Mouse (Mus musculus): ENCODE results near the gene Bsn.

The Bsn gene

GRCm38 (mm10) chr9:108189787-108190679 is at the start of gene Bsn:
Gene Bsn (minus strand): TSS chr9:108190384.
- DNase-seq (ENCODE audit: extremely low read depth, low read depth), result no peak

GRCm38 (mm10) chr9:108239951-108240350 is 49.8 kb upstream of the Bsn start:
- DNase-seq (ENCODE audit: extremely low read depth, low read depth), result no peak

DNA sequence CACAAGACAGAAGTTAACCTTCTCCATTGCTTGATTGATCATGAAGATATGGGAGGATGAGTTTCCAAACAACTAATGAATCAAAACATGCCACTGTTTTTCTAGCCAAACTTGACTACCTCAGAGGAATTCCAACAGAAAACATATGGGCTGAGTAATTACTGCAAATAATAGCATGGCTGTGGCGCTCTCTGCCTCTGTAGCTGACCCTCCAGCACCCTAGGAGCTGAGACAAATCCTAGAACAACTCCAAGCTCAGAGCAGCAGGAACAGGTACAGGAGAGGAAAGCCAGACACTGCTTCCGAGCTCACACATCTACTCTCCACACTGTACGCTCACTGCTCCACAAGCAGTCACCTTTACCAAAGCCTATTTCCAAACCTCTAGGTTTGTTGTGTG is 48.6 kb upstream of the Bsn start:
- DNase-seq (ENCODE audit: extremely low read depth, low read depth), result no peak

DNA sequence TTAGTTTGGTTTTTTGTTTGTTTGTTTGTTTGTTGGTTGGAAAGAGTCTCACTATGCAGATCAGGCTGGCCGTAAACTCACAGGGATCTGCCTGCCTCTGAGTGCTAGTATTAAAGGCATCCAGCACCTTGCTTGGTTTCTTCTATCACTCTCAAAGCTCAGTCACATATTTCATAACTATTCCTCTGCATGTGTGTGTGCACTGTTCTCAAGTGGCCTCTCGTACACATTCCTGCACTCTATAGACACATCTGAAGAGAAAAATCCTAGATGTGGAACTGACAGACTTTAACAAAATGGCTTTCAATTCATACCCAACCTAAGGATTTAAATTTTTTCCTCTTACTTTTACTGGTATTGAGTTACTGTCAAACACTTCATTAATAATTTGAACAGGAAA is 48.2 kb upstream of the Bsn start:
- DNase-seq (ENCODE audit: extremely low read depth, low read depth), result no peak

GRCm38 (mm10) chr9:108234682-108235081 is 44.5 kb upstream of the Bsn start:
- DNase-seq (ENCODE audit: extremely low read depth, low read depth), result no peak

GRCm38 (mm10) chr9:108232908-108233307 is 42.7 kb upstream of the Bsn start:
- DNase-seq (ENCODE audit: extremely low read depth, low read depth), result no peak

GRCm38 (mm10) chr9:108227911-108228649 is 37.9 kb upstream of the Bsn start:
- no peak for DNase-seq (ENCODE audit: extremely low read depth, low read depth)

GRCm38 (mm10) chr9:108225166-108225565 is 35.0 kb upstream of the Bsn start:
- no peak for DNase-seq (ENCODE audit: extremely low read depth, low read depth)

DNA sequence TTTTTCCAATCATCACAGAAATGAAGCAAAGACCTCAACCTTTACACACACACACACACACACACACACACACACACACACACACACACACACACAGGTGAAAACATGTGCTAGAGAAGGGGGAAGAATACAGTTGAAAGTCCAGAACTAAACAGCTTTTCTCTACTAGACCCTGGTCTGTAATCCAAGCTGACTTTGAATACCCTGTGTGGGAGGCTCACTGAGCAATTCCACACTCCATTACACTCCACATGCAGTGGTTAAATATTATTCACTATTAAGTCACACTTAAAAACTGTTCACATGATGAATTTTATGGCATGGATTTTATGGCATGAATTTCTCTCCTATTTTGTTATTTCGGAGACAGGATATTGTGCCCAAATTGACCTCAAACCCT is 33.4 kb upstream of the Bsn start:
- no peak for DNase-seq (ENCODE audit: extremely low read depth, low read depth)

- DNase-seq (ENCODE audit: extremely low read depth, low read depth), result no peak
Observed at GRCm38 (mm10) chr9:108221566-108221965, 31.4 kb upstream of the Bsn start.

GRCm38 (mm10) chr9:108220380-108220774 is 30.2 kb upstream of the Bsn start:
- DNase-seq (ENCODE audit: extremely low read depth, low read depth), result no peak

GRCm38 (mm10) chr9:108219766-108220379 is 29.7 kb upstream of the Bsn start:
- DNase-seq (ENCODE audit: extremely low read depth, low read depth), result no peak

DNA sequence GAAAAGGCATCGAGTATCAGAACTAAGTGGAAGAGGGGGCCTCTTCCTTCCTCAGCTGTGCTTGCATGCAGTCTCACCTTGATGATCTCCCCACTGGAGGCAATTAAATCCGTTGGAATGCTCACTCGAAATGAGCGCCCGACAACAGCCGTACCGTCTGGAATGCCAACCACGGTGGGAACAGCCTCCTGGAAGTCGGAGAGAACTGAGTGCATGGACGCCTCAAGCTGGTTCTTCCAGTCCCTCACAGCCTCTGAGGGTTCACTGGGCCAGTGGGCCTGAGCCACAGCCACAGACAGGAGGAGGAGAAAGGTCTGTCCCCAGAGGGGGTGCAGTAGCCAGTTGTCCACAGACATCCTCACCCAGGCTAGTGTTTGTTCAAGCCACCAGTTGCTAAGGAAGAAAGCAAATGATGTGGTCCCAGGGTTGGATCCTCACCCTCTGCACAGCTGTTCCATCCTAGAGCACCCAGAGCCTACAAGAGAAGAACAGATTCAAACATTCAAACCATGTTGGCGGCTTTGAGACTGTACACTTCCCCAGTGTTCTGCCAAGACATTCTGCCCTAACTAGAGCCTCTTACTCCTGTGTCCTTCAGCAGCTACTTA is 27.9 kb upstream of the Bsn start:
- DNase-seq (ENCODE audit: extremely low read depth, low read depth), result no peak

DNA sequence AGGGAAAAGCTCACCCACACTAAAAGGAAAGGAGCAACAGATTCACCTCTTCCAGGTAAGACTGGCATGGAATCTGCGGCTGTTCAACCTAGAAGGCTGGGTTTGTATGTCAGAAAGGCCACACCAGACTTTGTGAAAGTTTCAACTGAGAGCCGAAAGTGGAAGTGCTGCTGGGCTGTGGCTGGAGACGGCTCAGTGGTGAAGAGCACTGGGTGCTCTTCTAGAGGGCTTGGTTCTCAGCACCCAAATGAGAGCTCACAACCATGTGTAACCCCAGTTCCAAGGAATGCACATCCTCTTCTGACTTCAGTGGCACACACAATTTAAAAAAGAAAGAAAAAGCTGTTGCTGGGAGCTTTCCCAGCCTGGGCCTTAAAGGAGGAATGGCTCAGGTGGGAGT is 27.2 kb upstream of the Bsn start:
- no peak for DNase-seq (ENCODE audit: extremely low read depth, low read depth)

- no peak for DNase-seq (ENCODE audit: extremely low read depth, low read depth)
Observed at GRCm38 (mm10) chr9:108213105-108213504, 22.9 kb upstream of the Bsn start.

DNA sequence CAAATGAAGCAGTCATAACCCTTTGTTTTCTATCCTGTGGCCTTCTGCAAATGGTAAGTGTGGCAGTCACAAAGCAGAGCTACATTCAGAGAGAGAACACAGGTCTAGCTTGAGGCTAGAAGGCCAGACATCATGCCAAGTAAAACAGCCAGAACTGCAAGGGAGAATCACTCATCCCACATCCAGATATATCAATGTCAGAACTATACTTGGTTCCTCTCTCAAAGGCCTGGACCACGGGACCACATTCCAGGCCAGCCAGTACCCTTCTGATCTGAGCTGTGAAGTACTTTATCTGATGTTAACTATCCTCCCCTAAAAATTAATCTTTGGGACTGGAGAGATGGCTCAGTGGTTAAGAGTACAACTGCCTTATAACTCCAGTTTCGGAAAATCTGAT is 22.2 kb upstream of the Bsn start:
- DNase-seq (ENCODE audit: extremely low read depth, low read depth), result no peak

DNA sequence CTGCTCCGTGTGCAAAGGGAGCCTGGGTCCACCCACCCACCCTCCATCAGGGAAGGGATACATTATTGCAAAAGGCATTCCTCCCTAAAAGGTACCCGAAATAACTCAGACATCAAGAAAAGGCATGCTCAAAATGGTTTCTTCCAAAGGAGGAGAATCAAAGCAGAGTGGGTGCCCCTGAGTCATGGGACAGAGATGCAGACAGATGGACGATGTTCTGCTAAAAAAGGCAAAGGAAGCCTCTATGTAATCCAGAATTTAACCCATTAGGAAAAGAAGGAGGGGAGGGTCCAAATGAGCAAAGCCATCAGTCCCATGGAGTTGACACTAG is 15.4 kb upstream of the Bsn start:
- DNase-seq (ENCODE audit: extremely low read depth, low read depth), result no peak

- no peak for DNase-seq (ENCODE audit: extremely low read depth, low read depth)
Observed at GRCm38 (mm10) chr9:108204884-108205570, 14.8 kb upstream of the Bsn start.

DNA sequence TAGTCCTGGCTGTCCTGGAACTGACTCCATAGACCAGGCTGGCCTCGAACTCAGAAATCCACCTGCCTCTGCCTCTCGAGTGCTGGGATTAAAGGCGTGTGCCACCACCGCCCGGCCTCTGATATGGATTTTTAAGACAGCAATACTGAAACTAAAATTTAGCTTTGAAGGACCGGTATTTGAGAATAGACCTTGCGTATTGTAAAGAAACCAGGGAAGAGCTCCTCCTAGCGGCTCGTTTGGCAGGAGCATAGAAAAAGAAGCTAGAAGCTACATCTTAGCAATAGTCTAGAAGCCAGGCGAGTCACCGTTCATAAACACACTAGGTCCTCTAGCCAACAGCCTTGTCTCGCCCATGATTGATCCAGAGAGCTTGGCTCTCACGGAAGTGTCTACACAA is 12.8 kb upstream of the Bsn start:
- DNase-seq (ENCODE audit: extremely low read depth, low read depth), result peak; percentile 83

GRCm38 (mm10) chr9:108202169-108202568 is 12.0 kb upstream of the Bsn start:
- DNase-seq (ENCODE audit: extremely low read depth, low read depth), result peak; percentile 51

DNA sequence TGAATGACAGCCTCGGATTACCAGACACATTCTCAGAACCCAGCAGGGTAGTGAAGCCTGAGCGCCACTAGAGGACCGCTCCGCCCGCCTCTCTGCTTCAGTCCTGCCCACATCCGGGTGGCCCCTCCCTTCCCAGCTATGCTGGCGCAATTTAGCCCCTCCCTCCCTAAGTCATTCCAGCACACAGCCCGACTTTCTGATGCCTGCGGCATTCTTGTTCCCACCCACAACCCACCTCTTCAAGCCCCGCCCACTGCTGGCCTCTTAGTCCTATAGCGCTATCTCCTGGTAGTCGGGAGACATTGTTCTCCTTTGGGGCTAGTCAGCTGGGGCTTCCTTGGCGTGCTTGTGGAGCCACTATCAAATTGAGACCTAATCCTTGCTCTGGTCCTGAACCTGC is 11.0 kb upstream of the Bsn start:
- DNase-seq (ENCODE audit: extremely low read depth, low read depth), result peak; percentile 94

All from MEL-GATA-1-ER (cell line).